Mouse (Mus musculus) neural tube, postnatal 0 days (tissue): ENCODE data around the gene Six3. TPM values are rescaled to one million over a fixed set of nuclear protein-coding genes. Genes with fewer than 3 reads are reported as not detected.

Experiments used
- polyA plus RNA-seq: library from polyadenylated mRNA; unstranded; fragments of >200 nt; fragmentation: Nextera tagmentation; extraction: Ambion mirVana; gene quantifications from 2 replicates; pipeline ENCODE4 v1.2.1, GENCODE M21; 2015

Gene Six3
- not detected in 2 replicates for polyA plus RNA-seq

DNA sequence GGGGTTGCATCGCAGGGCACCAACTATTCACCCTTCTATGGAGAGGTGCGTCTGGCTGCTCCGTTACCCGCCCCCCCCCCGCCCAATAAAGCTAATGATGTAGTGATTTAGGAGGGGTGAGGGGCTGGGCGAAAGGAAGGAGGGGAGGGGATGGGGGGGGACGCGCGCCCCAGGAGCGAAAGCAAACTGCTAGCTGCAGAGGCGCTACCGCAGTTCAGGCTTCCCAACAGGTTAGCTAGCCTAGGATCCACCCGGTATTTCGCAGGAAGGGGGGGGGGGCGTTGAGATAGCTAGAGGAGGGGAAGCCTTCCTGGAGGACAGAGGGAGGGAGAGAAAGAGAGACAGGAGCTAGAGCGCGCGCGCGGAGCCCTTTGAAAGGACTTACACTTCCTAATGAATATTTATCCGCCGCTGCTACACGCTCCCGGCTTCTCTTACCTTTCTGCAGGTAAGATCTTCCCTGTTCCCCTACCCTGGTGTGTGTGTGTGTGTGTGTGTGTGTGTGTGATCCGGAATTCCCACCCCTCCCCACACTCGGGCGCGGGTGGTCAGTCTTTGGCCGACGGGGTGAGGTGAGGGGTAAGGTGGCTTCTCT lies at the start of gene Six3:
Six3 (plus strand) TSS at position 343 of the 595 bp plus-strand sequence.

Other genes starting within 250 kb of the Six3 start
- not detected in 2 replicates for gene Six2, start 74.7 kb downstream of the Six3 start, polyA plus RNA-seq